Mouse (Mus musculus): ENCODE measurements at regions not wholly inside any gene's neighbourhood (a gene's known extent, or its start where the extent isn't known, plus 50 kb on each side); places are given as distances from the start of the nearest gene placed in this dataset.

DNA sequence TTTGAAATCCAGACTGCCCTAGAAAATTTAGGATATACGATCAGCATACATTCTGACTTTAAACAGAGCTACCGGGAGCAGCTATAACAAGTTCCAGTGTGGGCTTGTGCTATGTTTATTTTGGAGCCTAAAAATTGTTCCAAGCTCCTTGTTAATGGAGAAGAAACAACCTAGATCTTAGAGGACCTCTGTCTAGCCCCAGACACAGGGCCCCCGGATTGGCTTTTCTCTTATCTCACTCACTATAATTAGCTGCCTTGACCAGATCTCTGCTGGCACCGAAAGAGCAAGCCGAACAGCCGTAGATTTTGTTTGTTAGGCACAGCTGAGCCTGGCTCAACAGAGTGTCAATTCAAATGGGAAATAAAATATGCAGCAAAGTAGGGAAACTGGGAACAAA, 50.1 kb upstream of the Herpud2 start:
- peak; percentile 88 for DNase-seq (ENCODE audit: low read depth, low spot score)

All from brain, adult 2 months (tissue).